Mouse (Mus musculus): ENCODE measurements around the gene Pkmyt1. TPM values are rescaled to one million over a fixed set of nuclear protein-coding genes. Genes with fewer than 3 reads are reported as not detected.

The Pkmyt1 gene
- 42.7 and 44.1 TPM in 2 replicates for polyA plus RNA-seq (2012; rRNA removed)

GRCm38 (mm10) chr17:23725999-23726757 lies at the start of gene Pkmyt1:
TSS of gene Pkmyt1 (plus strand) at chr17:23726336.

DNA sequence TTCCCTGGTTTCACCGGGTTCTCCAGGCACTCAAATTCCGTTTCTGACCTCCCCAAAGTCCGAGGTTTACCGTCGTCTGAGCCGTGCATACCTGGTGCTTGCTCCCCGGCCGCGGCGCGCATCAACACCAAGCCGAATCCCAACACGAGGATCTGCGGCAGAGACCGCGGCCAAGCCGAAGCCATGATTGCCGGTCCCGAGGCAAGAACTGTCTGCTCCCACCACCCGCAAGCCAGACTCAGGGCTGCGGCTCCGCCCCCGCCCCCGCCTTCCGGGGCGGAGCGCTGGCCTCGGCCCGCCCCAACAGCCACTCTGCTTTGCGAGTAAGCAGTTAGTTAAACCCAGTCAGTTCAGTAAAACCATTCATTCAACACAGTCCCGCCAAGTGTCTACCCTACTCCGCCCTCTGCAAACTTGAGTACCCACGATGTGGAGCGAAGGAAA lies 48.9 kb upstream of the Pkmyt1 start, which contains the start of gene Tnfrsf12a:
TSS of gene Tnfrsf12a (minus strand) at position 233 of the 444 bp plus-strand sequence.

DNA sequence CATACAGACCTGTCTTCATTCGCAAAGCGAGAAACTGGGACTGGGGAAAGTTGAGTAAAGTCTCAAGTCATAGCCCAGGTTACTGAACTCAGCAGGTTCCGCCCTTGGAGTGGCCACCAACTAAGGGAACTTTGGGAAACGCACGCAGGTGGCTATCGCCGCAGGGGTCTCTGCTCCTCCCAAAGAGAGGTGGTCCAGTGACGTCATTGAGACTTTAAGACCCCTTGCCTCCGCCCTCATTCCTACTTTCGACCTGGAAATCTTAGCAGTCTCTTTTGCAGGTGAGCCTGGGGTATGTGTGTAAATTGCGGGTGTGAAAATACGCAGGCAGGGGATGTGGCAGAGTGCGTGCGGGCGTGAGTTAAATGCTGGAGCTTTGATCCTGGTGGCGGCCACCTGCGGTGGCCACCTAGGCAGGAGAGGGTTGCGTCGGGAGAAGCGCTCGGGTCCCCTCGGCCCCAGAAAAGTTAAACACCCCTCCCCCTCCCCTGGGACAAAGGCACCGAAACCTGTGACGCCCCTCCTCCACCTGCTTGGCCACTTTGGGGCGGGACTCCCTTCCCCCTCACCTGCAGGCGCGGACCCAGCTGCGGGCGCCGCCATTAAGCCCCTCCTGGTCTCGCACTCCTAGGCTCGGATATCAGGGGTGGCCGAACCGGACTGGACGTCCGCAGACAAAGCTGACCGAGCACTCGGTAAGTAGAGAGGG lies 46.9 kb upstream of the Pkmyt1 start, which contains the start of gene Cldn6:
TSS of gene Cldn6 (plus strand) at position 123 of the 709 bp plus-strand sequence.

DNA sequence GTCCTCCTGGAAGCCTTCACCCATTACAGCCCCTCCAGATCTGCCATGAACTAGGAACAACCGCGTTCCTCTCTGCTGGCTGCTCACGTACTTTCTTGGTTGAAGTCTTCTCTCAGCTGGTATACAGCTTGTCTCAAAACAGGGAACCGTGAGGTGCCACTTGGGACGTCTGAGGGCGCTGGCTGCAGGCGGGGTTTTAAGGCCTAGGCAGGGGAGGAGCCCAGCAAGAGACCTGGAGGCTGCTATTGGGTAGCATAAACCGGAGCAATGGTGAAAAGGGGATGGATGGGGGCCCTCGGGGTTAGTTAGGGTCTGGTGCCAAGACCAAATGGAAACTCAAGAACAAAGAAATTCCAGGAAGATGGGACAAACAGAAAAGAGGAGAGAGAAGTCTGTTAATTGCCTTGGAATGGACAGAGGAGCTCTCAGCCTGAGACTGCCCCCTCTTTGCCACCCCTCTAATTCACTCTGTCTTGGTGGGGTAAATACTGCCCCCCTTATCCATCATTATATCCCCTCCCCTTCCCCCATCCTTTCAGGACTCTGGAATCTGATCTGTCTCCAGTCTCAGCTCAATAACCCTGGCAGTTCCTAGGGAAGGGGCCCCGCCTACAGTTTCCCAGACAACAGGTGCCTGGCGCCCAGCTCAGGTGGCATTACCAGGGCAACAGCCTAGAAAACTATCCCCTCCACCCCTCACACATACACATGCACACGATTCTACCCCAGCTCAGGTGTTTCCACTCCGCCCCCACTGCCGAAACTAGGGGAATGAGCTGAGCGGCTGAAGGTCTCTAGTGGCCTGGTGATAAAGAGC lies 42.1 kb upstream of the Pkmyt1 start, which contains the start of gene Cldn9:
TSS of gene Cldn9 (minus strand) at position 171 of the 817 bp plus-strand sequence.

DNA sequence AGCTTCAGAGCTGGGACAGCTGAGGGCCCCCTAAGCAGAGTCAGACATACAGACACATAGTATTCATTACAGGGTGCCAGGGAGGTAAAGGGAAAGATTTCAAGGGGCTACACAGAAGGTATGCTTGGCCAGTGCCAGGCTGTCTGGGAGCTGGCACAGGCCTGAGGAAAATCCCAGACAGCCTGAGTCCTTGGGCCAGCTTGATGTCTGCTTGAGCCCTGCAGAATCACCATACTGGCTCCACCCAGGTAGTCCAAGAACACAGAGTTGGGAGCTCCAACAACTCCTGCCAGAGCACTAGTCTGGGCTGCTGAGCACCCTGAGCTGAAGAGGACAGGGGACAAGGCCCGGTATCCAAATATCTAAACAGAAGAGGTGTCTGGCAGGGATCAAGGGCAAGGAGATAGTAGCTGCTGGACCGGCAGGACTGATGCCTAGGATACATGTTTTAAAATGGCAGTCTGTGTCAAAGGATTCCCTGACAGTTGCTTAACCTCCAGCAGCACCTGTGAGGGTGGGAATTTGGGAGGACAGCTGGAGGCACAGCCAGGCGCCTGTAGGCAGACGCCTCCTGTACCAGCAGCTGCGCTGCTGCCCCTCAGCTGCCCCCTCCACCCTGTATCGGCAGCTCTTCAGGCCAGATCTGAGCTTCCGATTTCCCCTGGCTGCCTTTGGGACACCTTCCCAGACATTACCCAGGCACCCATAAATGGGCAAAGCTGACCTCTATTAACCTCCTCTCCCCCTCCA lies 3.6 kb upstream of the Pkmyt1 start, which contains the start of gene 1520401A03Rik:
TSS of gene 1520401A03Rik (minus strand) at position 408 of the 750 bp plus-strand sequence.

GRCm38 (mm10) chr17:23740598-23741021 lies 14.5 kb downstream of the Pkmyt1 start, which contains the start of gene Paqr4:
TSS of gene Paqr4 (minus strand) at chr17:23740867.

GRCm38 (mm10) chr17:23745301-23746251 lies 19.4 kb downstream of the Pkmyt1 start, which contains the start of gene Kremen2:
TSS of gene Kremen2 (minus strand) at chr17:23745833.

GRCm38 (mm10) chr17:23771284-23772218 lies 45.4 kb downstream of the Pkmyt1 start, which contains the start of gene Flywch1:
TSS of gene Flywch1 (minus strand) at chr17:23771602.

GRCm38 (mm10) chr17:23785561-23786471 lies 59.7 kb downstream of the Pkmyt1 start, which contains the start of gene Flywch2:
TSS of gene Flywch2 (minus strand) at chr17:23786081.

Other genes starting within 250 kb of the Pkmyt1 start
- not detected in 2 replicates for gene Vmn2r117, start 246.6 kb upstream of the Pkmyt1 start, polyA plus RNA-seq (2012; rRNA removed)
- 28.2 and 29.6 TPM in 2 replicates for gene Zfp213, start 162.1 kb upstream of the Pkmyt1 start, polyA plus RNA-seq (2012; rRNA removed)
- gene Zfp13, start 126.8 kb upstream of the Pkmyt1 start, polyA plus RNA-seq (2012; rRNA removed), result 37.1 and 44.1 TPM in 2 replicates
- 0.11 and 0.26 TPM in 2 replicates for gene Zscan10, start 125.5 kb upstream of the Pkmyt1 start, polyA plus RNA-seq (2012; rRNA removed)
- gene Mmp25, start 81.1 kb upstream of the Pkmyt1 start, polyA plus RNA-seq (2012; rRNA removed), result 0.45 and 0.59 TPM in 2 replicates
- gene Bicdl2, start 65.8 kb upstream of the Pkmyt1 start, polyA plus RNA-seq (2012; rRNA removed), result 1.9 and 2.2 TPM in 2 replicates
- 255 and 265 TPM in 2 replicates for gene Hcfc1r1, start 52.7 kb upstream of the Pkmyt1 start, polyA plus RNA-seq (2012; rRNA removed)
- gene Thoc6, start 52.5 kb upstream of the Pkmyt1 start, polyA plus RNA-seq (2012; rRNA removed), result 33.8 and 40.2 TPM in 2 replicates
- gene Tnfrsf12a, start 48.9 kb upstream of the Pkmyt1 start, polyA plus RNA-seq (2012; rRNA removed), result 86.1 and 128 TPM in 2 replicates
- 0.17 and 0.45 TPM in 2 replicates for gene Cldn6, start 47.1 kb upstream of the Pkmyt1 start, polyA plus RNA-seq (2012; rRNA removed)
- 0.43 and 0.55 TPM in 2 replicates for gene Cldn9, start 42.3 kb upstream of the Pkmyt1 start, polyA plus RNA-seq (2012; rRNA removed)
- 0.20 and 0.23 TPM in 2 replicates for gene 1520401A03Rik, start 3.6 kb upstream of the Pkmyt1 start, polyA plus RNA-seq (2012; rRNA removed)
- gene Paqr4, start 14.5 kb downstream of the Pkmyt1 start, polyA plus RNA-seq (2012; rRNA removed), result 53.7 and 55.7 TPM in 2 replicates
- gene Kremen2, start 19.5 kb downstream of the Pkmyt1 start, polyA plus RNA-seq (2012; rRNA removed), result 0.11 and 0.25 TPM in 2 replicates
- 49.4 and 56.6 TPM in 2 replicates for gene Flywch1, start 45.3 kb downstream of the Pkmyt1 start, polyA plus RNA-seq (2012; rRNA removed)
- 14.5 and 15.3 TPM in 2 replicates for gene Flywch2, start 59.7 kb downstream of the Pkmyt1 start, polyA plus RNA-seq (2012; rRNA removed)
- gene Srrm2, start 64.2 kb downstream of the Pkmyt1 start, polyA plus RNA-seq (2012; rRNA removed), result 840 and 913 TPM in 2 replicates
- 548 and 704 TPM in 2 replicates for gene Elob, start 102.8 kb downstream of the Pkmyt1 start, polyA plus RNA-seq (2012; rRNA removed)
- 0.15 and 0.17 TPM in 2 replicates for gene Prss33, start 109.7 kb downstream of the Pkmyt1 start, polyA plus RNA-seq (2012; rRNA removed)
- gene Prss32, start 117.5 kb downstream of the Pkmyt1 start, polyA plus RNA-seq (2012; rRNA removed), result 0.71 and 1.6 TPM in 2 replicates
- 0.32 and 0.58 TPM in 2 replicates for gene Prss41, start 117.8 kb downstream of the Pkmyt1 start, polyA plus RNA-seq (2012; rRNA removed)
- gene Prss21, start 141.7 kb downstream of the Pkmyt1 start, polyA plus RNA-seq (2012; rRNA removed), result not detected in 2 replicates
- 1.0 and 5.2 TPM in 2 replicates for gene Dcpp1, start 154.5 kb downstream of the Pkmyt1 start, polyA plus RNA-seq (2012; rRNA removed)
- gene Dcpp2, start 154.5 kb downstream of the Pkmyt1 start, polyA plus RNA-seq (2012; rRNA removed), result 1.0 and 1.4 TPM in 2 replicates
- 7.0 and 7.8 TPM in 2 replicates for gene Dcpp3, start 191.1 kb downstream of the Pkmyt1 start, polyA plus RNA-seq (2012; rRNA removed)
- gene Sbp, start 215.3 kb downstream of the Pkmyt1 start, polyA plus RNA-seq (2012; rRNA removed), result not detected in 2 replicates
- gene Sbpl, start 228.9 kb downstream of the Pkmyt1 start, polyA plus RNA-seq (2012; rRNA removed), result 0.26 TPM in 1 of 2 replicates, not detected in the other

Data from ovary, adult 2 months (tissue).